Mouse (Mus musculus) heart, postnatal 0 days (tissue): Measurements from ENCODE around the gene Pum2.

Source experiments
- CTCF ChIP-seq: IDR thresholded peaks from 2 replicates; pipeline ENCODE4 v1.5.1; 2016; ENCODE audit warnings: antibody characterized with exemption, control low read depth, low read depth
- EP300 ChIP-seq: IDR thresholded peaks from 2 replicates; pipeline ENCODE4 v1.6.1; 2016; ENCODE audit warnings: antibody characterized with exemption, low read depth

- no peak for TF ChIP-seq CTCF
- no peak for TF ChIP-seq EP300
Observed at GRCm38 (mm10) chr12:8754116-8754515, 80.2 kb downstream of the Pum2 start.
